Mouse (Mus musculus) heart, postnatal 0 days (tissue): ENCODE measurements around the gene Kit.

Experiments
- CTCF ChIP-seq: IDR thresholded peaks from 2 replicates; pipeline ENCODE4 v1.5.1; 2016; ENCODE audit warnings: antibody characterized with exemption, control low read depth, low read depth
- EP300 ChIP-seq: IDR thresholded peaks from 2 replicates; pipeline ENCODE4 v1.6.1; 2016; ENCODE audit warnings: antibody characterized with exemption, low read depth

DNA sequence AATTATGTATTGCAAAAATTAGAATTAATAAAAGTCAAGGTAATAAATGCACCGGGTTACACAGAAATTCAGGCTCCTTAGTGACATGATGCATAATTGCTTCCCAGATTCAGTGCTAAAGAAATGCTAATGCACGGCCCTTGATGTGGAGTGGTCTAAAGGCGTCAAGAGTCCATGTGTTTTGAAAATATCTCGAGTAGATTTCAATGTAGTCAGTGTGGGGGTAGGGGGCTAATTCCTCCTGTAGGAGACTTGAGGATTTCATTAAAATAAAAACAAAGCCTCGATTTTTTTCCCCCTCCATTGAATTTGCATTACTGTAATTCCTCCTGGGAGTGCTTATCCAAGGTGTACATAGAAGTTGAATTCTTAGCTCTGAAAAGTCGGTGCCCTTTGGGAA lies 52.0 kb downstream of the Kit start:
- TF ChIP-seq CTCF (no peak), EP300 (no peak)
